Mouse (Mus musculus): ENCODE measurements around the gene Plppr1. TPM values are rescaled to one million over a fixed set of nuclear protein-coding genes. Genes with fewer than 3 reads are reported as not detected.

Gene Plppr1
- polyA plus RNA-seq, 1 experiment, result not detected

DNA sequence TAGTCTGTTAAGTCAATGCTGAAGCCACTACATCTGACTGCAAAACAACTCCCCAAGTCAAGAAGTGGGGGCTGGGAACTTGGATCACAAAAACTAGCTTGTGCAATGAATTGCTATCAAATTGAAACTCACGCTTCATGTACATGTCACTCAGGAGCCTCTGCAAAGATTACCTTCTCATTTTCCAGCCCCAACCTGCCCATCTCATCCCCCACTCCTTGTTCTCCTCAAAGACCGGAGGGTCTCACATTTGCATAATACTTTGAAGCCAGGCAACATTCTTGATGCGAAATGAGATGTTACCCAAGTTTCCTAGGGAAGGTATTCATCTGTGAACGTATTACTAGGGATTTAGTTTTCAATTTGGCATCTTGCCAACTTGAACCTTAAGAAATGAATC lies 10.4 kb downstream of the Plppr1 start:
- Histone ChIP-seq H3K4me3 (replicated peaks) (no peak overlapping the region), H3K4me1 (no peaks in the 10 kb centered on the region), H3K9me3 (peaks cover 5% of the 10 kb centered on the region; the same call in 1 of the 2 replicates), H3K36me3 (replicated peaks; ENCODE audit: low read length) (no peaks in the 10 kb centered on the region), H3K27me3 (replicated peaks) (no peaks in the 10 kb centered on the region)
- TF ChIP-seq GATA1 (IDR thresholded peaks at IDR 0.05; ENCODE audit: borderline replicate concordance, low read length), result no peak
- TF ChIP-seq FLI1 (IDR thresholded peaks at IDR 0.05; ENCODE audit: low read length), result no peak

DNA sequence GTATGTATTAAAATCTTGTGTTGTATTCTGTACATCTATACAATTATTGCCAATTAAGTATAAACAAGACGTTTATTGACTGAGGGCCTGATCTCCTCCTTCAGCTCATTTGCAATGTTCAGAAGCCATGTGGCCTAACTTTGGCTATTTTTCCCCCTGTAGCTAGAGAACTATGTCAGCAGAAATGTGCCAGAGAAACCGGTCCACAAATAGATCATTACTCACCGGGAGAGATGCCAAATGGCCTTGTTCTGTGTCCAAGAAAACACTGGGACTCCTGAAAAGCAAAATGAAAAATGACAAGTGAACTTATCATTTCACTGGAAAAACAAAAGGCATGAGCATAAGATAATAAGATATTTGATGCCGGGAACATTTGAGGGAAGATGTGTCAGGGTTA lies 13.8 kb downstream of the Plppr1 start:
- H3K4me3 ChIP-seq (replicated peaks), result no peak overlapping the region
- H3K36me3 ChIP-seq (replicated peaks; ENCODE audit: low read length), result no peaks in the 10 kb centered on the region
- no peaks in the 10 kb centered on the region for H3K4me1 ChIP-seq
- H3K9me3 ChIP-seq, result peaks cover 5% of the 10 kb centered on the region; the same call in 1 of the 2 replicates
- no peaks in the 10 kb centered on the region for H3K27me3 ChIP-seq (replicated peaks)
- TF ChIP-seq GATA1 (IDR thresholded peaks at IDR 0.05; ENCODE audit: borderline replicate concordance, low read length), result no peak
- no peak for TF ChIP-seq FLI1 (IDR thresholded peaks at IDR 0.05; ENCODE audit: low read length)

DNA sequence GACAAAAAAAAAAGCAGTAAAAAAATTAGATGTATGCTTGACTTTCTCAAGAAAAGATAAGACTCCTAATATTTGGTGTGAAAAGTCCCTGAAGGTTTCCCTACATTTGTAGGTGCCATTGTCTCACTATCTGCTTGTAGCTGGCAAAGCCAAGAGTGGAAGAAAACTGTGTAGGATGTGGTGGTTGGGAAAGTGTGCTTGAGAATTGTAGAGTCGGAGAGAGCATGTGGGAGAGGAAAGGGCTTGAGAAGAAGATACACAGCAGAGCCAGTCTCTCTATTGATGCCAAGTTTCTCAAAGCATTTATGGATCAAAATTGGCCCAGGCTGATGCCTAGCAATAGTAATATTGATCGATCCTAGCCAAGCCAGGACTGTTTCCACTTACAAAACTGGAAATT lies 16.8 kb downstream of the Plppr1 start:
- no peak for TF ChIP-seq GATA1 (IDR thresholded peaks at IDR 0.05; ENCODE audit: borderline replicate concordance, low read length)
- no peak for TF ChIP-seq FLI1 (IDR thresholded peaks at IDR 0.05; ENCODE audit: low read length)
- Histone ChIP-seq H3K9me3 (peaks cover 5% of the 10 kb centered on the region; the same call in 1 of the 2 replicates), H3K4me1 (no peaks in the 10 kb centered on the region), H3K27me3 (replicated peaks) (no peaks in the 10 kb centered on the region), H3K4me3 (replicated peaks) (no peak overlapping the region), H3K36me3 (replicated peaks; ENCODE audit: low read length) (no peaks in the 10 kb centered on the region)

DNA sequence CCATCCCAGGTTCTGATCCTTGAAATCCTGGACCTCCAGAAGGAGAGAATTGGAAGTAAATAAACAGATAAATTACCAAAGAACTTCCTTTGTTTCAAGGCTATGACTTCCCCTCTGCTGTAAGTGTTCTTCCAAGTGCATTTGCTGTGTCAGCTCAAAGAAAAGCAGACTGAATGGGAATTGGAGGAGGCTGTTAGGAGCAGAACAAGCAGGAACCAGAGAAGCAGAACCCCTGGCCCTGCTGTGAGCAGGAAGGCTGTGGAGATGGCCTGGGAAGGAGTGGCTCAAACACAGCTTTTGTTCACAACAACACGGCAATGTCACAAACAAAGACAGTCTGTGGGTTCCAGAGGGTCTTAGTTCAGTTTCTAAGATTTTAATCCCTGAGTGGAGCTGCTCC lies 20.3 kb downstream of the Plppr1 start:
- Histone ChIP-seq H3K27me3 (replicated peaks) (no peaks in the 10 kb centered on the region), H3K9me3 (0 out of 2 replicates have a peak, but pooled peaks cover under 1% of the 10 kb centered on the region), H3K4me1 (no peaks in the 10 kb centered on the region), H3K36me3 (replicated peaks; ENCODE audit: low read length) (no peaks in the 10 kb centered on the region), H3K4me3 (replicated peaks) (no peak overlapping the region)
- TF ChIP-seq FLI1 (IDR thresholded peaks at IDR 0.05; ENCODE audit: low read length), result no peak
- no peak for TF ChIP-seq GATA1 (IDR thresholded peaks at IDR 0.05; ENCODE audit: borderline replicate concordance, low read length)

DNA sequence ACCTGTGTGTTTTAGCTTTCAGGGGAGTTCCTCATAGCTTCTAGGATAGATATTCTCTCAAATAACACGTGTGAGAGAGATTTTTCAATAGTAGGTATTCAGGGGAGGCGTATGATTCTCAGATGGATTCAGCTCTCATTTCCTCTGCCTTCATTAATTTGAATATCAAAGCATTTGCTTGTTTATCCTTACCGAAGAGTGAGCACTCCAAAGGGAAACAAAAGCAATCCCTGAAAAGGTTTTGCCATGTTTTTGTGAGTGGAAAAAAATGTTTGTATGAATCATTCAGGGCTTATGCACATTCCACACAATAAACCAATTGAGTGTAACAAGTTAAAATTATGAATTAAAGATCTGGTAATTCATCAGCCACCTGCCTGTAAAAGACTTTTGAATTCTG lies 29.1 kb downstream of the Plppr1 start:
- TF ChIP-seq GATA1 (IDR thresholded peaks at IDR 0.05; ENCODE audit: borderline replicate concordance, low read length) (no peak), FLI1 (IDR thresholded peaks at IDR 0.05; ENCODE audit: low read length) (no peak)
- H3K27me3 ChIP-seq (replicated peaks), result no peaks in the 10 kb centered on the region
- 0 out of 2 replicates have a peak, but pooled peaks cover 8% of the 10 kb centered on the region for H3K9me3 ChIP-seq
- no peaks in the 10 kb centered on the region for H3K4me1 ChIP-seq
- no peaks in the 10 kb centered on the region for H3K36me3 ChIP-seq (replicated peaks; ENCODE audit: low read length)
- H3K4me3 ChIP-seq (replicated peaks), result no peak overlapping the region

DNA sequence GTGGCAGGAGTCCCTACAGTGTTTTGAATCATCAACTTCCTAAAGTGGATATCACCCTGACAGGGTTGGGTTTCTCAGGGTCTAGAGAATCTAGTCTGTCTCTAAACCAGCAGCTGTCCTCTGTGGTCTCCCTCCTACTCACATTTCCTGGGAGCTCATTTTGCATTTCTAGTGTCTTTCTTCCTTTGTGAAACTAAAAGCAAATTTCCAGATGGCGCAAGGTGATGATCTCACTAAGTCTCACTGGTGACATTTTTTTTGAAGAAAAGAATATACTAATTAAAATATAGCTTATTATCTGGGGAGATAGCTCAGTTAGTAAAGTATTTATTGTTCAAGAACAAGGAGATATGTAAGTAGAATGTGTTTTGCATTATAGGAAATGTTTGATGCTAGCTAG lies 31.4 kb downstream of the Plppr1 start:
- TF ChIP-seq GATA1 (IDR thresholded peaks at IDR 0.05; ENCODE audit: borderline replicate concordance, low read length) (no peak), FLI1 (IDR thresholded peaks at IDR 0.05; ENCODE audit: low read length) (no peak)
- Histone ChIP-seq H3K36me3 (replicated peaks; ENCODE audit: low read length) (no peaks in the 10 kb centered on the region), H3K9me3 (0 out of 2 replicates have a peak, but pooled peaks cover 5% of the 10 kb centered on the region), H3K27me3 (replicated peaks) (no peaks in the 10 kb centered on the region), H3K4me1 (no peaks in the 10 kb centered on the region), H3K4me3 (replicated peaks) (no peak overlapping the region)

DNA sequence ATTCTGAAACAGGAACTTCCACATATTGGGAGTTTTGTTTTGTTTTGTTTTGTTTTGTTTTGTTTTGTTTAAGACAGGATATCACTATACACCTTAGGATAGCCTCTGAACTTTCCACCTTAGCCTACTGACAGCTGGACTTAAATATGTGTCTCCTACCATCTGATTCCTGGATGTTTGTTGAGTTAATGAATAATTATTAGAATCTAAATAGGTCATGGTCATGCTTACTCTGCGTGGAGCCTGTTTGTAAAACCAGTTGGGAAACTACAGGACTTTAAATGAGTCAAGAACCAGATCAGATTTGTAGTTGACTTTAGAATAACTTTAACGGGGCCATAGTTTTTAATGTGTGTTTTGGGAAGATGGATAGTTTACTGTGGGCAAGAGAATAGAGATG lies 40.4 kb downstream of the Plppr1 start:
- no peaks in the 10 kb centered on the region for H3K4me1 ChIP-seq
- 0 out of 2 replicates have a peak, but pooled peaks cover 3% of the 10 kb centered on the region for H3K9me3 ChIP-seq
- no peaks in the 10 kb centered on the region for H3K27me3 ChIP-seq (replicated peaks)
- H3K4me3 ChIP-seq (replicated peaks), result no peak overlapping the region
- H3K36me3 ChIP-seq (replicated peaks; ENCODE audit: low read length), result no peaks in the 10 kb centered on the region
- TF ChIP-seq GATA1 (IDR thresholded peaks at IDR 0.05; ENCODE audit: borderline replicate concordance, low read length), result no peak
- no peak for TF ChIP-seq FLI1 (IDR thresholded peaks at IDR 0.05; ENCODE audit: low read length)

DNA sequence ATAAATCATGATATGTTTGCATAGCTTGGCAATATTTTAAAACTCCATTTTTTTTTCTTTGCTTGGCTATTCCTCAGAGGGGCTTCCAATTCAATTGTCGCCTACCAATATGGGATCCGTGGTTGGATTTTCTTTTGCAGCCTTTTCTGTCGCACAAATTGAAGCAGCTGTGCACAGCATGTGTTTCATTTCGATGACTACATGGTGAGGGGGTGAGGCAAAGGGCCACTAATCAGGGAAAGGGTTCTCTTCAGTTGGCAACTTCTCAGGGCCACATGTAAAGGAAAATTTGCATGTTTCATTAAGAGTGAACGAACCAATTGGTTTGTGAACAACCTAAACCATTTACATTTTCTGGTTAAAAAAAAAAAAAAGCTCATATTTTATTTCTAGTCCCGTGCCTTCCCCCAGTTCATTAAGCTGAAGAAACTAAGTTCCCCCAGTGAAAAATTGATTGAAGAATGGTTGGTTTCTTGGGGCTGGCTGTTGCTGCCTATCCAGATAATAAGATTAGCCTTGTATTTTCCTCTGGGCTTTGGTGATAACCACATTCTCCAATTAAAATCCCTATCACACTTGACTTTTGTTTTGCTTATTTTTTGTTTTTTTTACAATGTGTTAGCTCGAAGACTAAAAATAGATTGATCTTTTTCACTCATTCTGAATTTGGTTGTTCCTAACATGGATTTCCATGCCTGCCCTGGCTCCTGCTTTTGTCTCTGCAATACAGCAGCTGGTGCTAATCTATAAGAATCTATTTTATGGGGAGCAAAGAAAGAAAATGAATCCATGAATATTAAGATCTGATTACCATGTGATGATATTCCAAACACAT lies 43.1 kb downstream of the Plppr1 start:
- no peaks in the 10 kb centered on the region for H3K4me1 ChIP-seq
- H3K27me3 ChIP-seq (replicated peaks), result no peaks in the 10 kb centered on the region
- H3K4me3 ChIP-seq (replicated peaks), result no peak overlapping the region
- 0 out of 2 replicates have a peak, but pooled peaks cover 3% of the 10 kb centered on the region for H3K9me3 ChIP-seq
- no peaks in the 10 kb centered on the region for H3K36me3 ChIP-seq (replicated peaks; ENCODE audit: low read length)
- TF ChIP-seq FLI1 (IDR thresholded peaks at IDR 0.05; ENCODE audit: low read length), result no peak
- no peak for TF ChIP-seq GATA1 (IDR thresholded peaks at IDR 0.05; ENCODE audit: borderline replicate concordance, low read length)

DNA sequence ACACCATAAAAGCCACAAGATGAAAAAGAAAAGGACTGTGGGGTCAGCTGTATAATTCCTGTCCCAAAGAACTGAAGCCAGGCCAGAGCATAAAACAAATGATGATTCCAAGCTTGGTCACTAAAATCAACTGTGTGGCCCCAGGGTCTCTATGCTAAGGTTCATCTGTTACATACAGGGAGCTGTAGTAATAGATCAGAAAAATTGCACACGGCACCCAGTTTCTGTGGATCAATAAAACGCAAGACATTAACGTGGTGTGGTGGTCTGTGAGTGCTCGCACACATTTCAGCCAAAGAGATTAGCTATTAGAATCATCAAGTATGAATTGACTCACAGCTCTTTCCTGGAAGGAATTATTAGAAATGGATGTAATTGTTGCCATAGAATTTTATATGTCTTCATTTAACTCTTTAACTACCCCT lies 43.7 kb downstream of the Plppr1 start:
- Histone ChIP-seq H3K36me3 (replicated peaks; ENCODE audit: low read length) (no peaks in the 10 kb centered on the region), H3K4me3 (replicated peaks) (no peak overlapping the region), H3K4me1 (no peaks in the 10 kb centered on the region), H3K9me3 (0 out of 2 replicates have a peak, but pooled peaks cover 3% of the 10 kb centered on the region), H3K27me3 (replicated peaks) (no peaks in the 10 kb centered on the region)
- no peak for TF ChIP-seq GATA1 (IDR thresholded peaks at IDR 0.05; ENCODE audit: borderline replicate concordance, low read length)
- no peak for TF ChIP-seq FLI1 (IDR thresholded peaks at IDR 0.05; ENCODE audit: low read length)

DNA sequence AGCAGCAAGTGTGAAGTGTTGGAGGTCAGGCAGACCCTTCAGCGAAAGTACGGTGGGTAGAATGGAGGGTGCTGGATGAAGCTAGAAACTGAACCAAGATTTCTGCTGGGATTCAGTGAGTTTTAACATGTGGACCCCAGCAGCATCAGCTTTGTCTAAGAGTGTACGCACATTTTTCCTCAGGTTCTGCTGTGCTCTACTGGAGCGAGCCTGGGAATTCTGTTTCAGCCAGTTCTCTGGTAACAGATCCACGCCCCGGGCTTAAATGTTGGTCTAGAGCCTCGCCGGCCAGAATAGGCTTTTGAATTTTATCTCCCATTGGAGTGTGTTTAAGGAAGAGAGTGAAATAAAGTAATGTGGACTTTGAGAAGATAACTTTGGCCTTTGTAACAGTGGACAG lies 45.8 kb downstream of the Plppr1 start:
- H3K4me1 ChIP-seq, result no peaks in the 10 kb centered on the region
- H3K36me3 ChIP-seq (replicated peaks; ENCODE audit: low read length), result no peaks in the 10 kb centered on the region
- H3K27me3 ChIP-seq (replicated peaks), result no peaks in the 10 kb centered on the region
- no peak overlapping the region for H3K4me3 ChIP-seq (replicated peaks)
- H3K9me3 ChIP-seq, result no peaks in the 10 kb centered on the region
- no peak for TF ChIP-seq GATA1 (IDR thresholded peaks at IDR 0.05; ENCODE audit: borderline replicate concordance, low read length)
- TF ChIP-seq FLI1 (IDR thresholded peaks at IDR 0.05; ENCODE audit: low read length), result no peak

Data from megakaryocyte, embryonic 14.5 days (primary cell).